Mouse (Mus musculus) layer of hippocampus, postnatal 36 days (tissue): Measurements from ENCODE around the gene Mogat2. TPM values are rescaled to one million over a fixed set of nuclear protein-coding genes. Genes with fewer than 3 reads are reported as not detected.

Experiments
- total RNA-seq, 2 experiments: library from RNA; stranded (reverse); gene quantifications; 2 replicates each; pipeline ENCODE4 v1.2.3; 2021

Gene Mogat2
- total RNA-seq, 2 experiments from 2014 or later, result not detected

Other genes with a start within 250 kb of the Mogat2 start
- 10 to 100 TPM; 49.0 to 50.7 TPM for gene Uvrag, start 97.5 kb downstream of the Mogat2 start, total RNA-seq
- gene Dgat2, start 55.9 kb downstream of the Mogat2 start, total RNA-seq, result 100 to 1,000 TPM in 1 of 2 experiments, 10 to 100 TPM in 1; 94.3 to 106 TPM
- gene Map6, start 28.8 kb upstream of the Mogat2 start, total RNA-seq, result 100 to 1,000 TPM; 102 to 105 TPM
- gene Serpinh1, start 114.6 kb upstream of the Mogat2 start, total RNA-seq, result 10 to 100 TPM; 25.7 to 34.6 TPM
- 10 to 100 TPM; 19.1 to 19.9 TPM for gene Gdpd5, start 142.8 kb upstream of the Mogat2 start, total RNA-seq
- gene Klhl35, start 227.4 kb upstream of the Mogat2 start, total RNA-seq, result 1 to 10 TPM; 1.9 to 3.9 TPM
- 100 to 1,000 TPM; 250 to 259 TPM for gene Rps3, start 245.1 kb upstream of the Mogat2 start, total RNA-seq